Mouse (Mus musculus): Measurements from ENCODE around the gene Wdr25. TPM values are rescaled to one million over a fixed set of nuclear protein-coding genes. Genes with fewer than 3 reads are reported as not detected.
"Not testable (repeated sequence)": the region's sequence is repeated elsewhere in the genome, so short reads cannot be mapped to it uniquely, and the experiment has no call there.

Wdr25 gene
- 4.5 and 4.6 TPM in 2 replicates for polyA plus RNA-seq (2012; ENCODE audit: insufficient read depth, insufficient read length, missing spikeins)

GRCm38 (mm10) chr12:108892989-108893714 is at the start of gene Wdr25:
Gene Wdr25, plus strand, starts transcription at chr12:108893631.
- peaks cover 12% of the 10 kb centered on the region; the same call in 1 of the 2 replicates for H3K4me1 ChIP-seq (ENCODE audit: control insufficient read depth, insufficient read depth, low read length)
- peak within 1 kb of the TSS; percentile 79 for H3K4me3 ChIP-seq (ENCODE audit: insufficient read depth, low read length)
- TF ChIP-seq POLR2A (IDR thresholded peaks at IDR 0.05; ENCODE audit: borderline replicate concordance, low read depth, low read length), result no peak
- TF ChIP-seq CTCF (IDR thresholded peaks at IDR 0.05; ENCODE audit: low read depth, low read length), result no peak
- no peak within 1 kb of the TSS for H3K27ac ChIP-seq (ENCODE audit: insufficient read depth, low read depth, low read length)

GRCm38 (mm10) chr12:108848033-108848432 is 45.4 kb upstream of the Wdr25 start:
- H3K4me3 ChIP-seq (ENCODE audit: insufficient read depth, low read length); H3K27ac ChIP-seq (ENCODE audit: insufficient read depth, low read depth, low read length): not testable (repeated sequence)

GRCm38 (mm10) chr12:108849488-108850022 is 43.9 kb upstream of the Wdr25 start:
- Histone ChIP-seq H3K27ac (ENCODE audit: insufficient read depth, low read depth, low read length) (no peak overlapping the region), H3K4me3 (ENCODE audit: insufficient read depth, low read length) (no peak overlapping the region), H3K4me1 (ENCODE audit: control insufficient read depth, insufficient read depth, low read length) (peaks cover 7% of the 10 kb centered on the region)
- TF ChIP-seq CTCF (IDR thresholded peaks at IDR 0.05; ENCODE audit: low read depth, low read length) (no peak), POLR2A (IDR thresholded peaks at IDR 0.05; ENCODE audit: borderline replicate concordance, low read depth, low read length) (no peak)

More at GRCm38 (mm10) chr12:108848033-108848432, 45.4 kb upstream of the Wdr25 start:
- not testable (repeated sequence) for H3K4me1 ChIP-seq (ENCODE audit: control insufficient read depth, insufficient read depth, low read length)

GRCm38 (mm10) chr12:108850129-108850528 is 43.3 kb upstream of the Wdr25 start:
- H3K4me3 ChIP-seq (ENCODE audit: insufficient read depth, low read length), result no peak overlapping the region
- no peak overlapping the region for H3K27ac ChIP-seq (ENCODE audit: insufficient read depth, low read depth, low read length)
- H3K4me1 ChIP-seq (ENCODE audit: control insufficient read depth, insufficient read depth, low read length), result peaks cover 7% of the 10 kb centered on the region
- TF ChIP-seq POLR2A (IDR thresholded peaks at IDR 0.05; ENCODE audit: borderline replicate concordance, low read depth, low read length) (no peak), CTCF (IDR thresholded peaks at IDR 0.05; ENCODE audit: low read depth, low read length) (no peak)

GRCm38 (mm10) chr12:108850886-108851285 is 42.5 kb upstream of the Wdr25 start:
- no peak overlapping the region for H3K4me3 ChIP-seq (ENCODE audit: insufficient read depth, low read length)
- H3K27ac ChIP-seq (ENCODE audit: insufficient read depth, low read depth, low read length), result no peak overlapping the region
- peaks cover 7% of the 10 kb centered on the region for H3K4me1 ChIP-seq (ENCODE audit: control insufficient read depth, insufficient read depth, low read length)
- TF ChIP-seq CTCF (IDR thresholded peaks at IDR 0.05; ENCODE audit: low read depth, low read length) (no peak), POLR2A (IDR thresholded peaks at IDR 0.05; ENCODE audit: borderline replicate concordance, low read depth, low read length) (no peak)

GRCm38 (mm10) chr12:108852822-108853221 is 40.6 kb upstream of the Wdr25 start:
- no peak overlapping the region for H3K27ac ChIP-seq (ENCODE audit: insufficient read depth, low read depth, low read length)
- peaks cover 7% of the 10 kb centered on the region for H3K4me1 ChIP-seq (ENCODE audit: control insufficient read depth, insufficient read depth, low read length)
- TF ChIP-seq CTCF (IDR thresholded peaks at IDR 0.05; ENCODE audit: low read depth, low read length) (no peak), POLR2A (IDR thresholded peaks at IDR 0.05; ENCODE audit: borderline replicate concordance, low read depth, low read length) (no peak)
- H3K4me3 ChIP-seq (ENCODE audit: insufficient read depth, low read length), result no peak overlapping the region

GRCm38 (mm10) chr12:108855081-108855480 is 38.4 kb upstream of the Wdr25 start:
- Histone ChIP-seq H3K4me3 (ENCODE audit: insufficient read depth, low read length) (no peak overlapping the region), H3K4me1 (ENCODE audit: control insufficient read depth, insufficient read depth, low read length) (peaks cover 7% of the 10 kb centered on the region), H3K27ac (ENCODE audit: insufficient read depth, low read depth, low read length) (no peak overlapping the region)
- TF ChIP-seq CTCF (IDR thresholded peaks at IDR 0.05; ENCODE audit: low read depth, low read length) (no peak), POLR2A (IDR thresholded peaks at IDR 0.05; ENCODE audit: borderline replicate concordance, low read depth, low read length) (no peak)

- no peak overlapping the region for H3K4me3 ChIP-seq (ENCODE audit: insufficient read depth, low read length)
- TF ChIP-seq POLR2A (IDR thresholded peaks at IDR 0.05; ENCODE audit: borderline replicate concordance, low read depth, low read length), result no peak
- TF ChIP-seq CTCF (IDR thresholded peaks at IDR 0.05; ENCODE audit: low read depth, low read length), result no peak
- peaks cover 7% of the 10 kb centered on the region for H3K4me1 ChIP-seq (ENCODE audit: control insufficient read depth, insufficient read depth, low read length)
- no peak overlapping the region for H3K27ac ChIP-seq (ENCODE audit: insufficient read depth, low read depth, low read length)
Measured at GRCm38 (mm10) chr12:108856186-108856585, 37.2 kb upstream of the Wdr25 start.

GRCm38 (mm10) chr12:108857109-108857508 is 36.3 kb upstream of the Wdr25 start:
- no peak overlapping the region for H3K4me3 ChIP-seq (ENCODE audit: insufficient read depth, low read length)
- H3K4me1 ChIP-seq (ENCODE audit: control insufficient read depth, insufficient read depth, low read length), result no peaks in the 10 kb centered on the region
- no peak overlapping the region for H3K27ac ChIP-seq (ENCODE audit: insufficient read depth, low read depth, low read length)
- TF ChIP-seq CTCF (IDR thresholded peaks at IDR 0.05; ENCODE audit: low read depth, low read length) (no peak), POLR2A (IDR thresholded peaks at IDR 0.05; ENCODE audit: borderline replicate concordance, low read depth, low read length) (no peak)

- Histone ChIP-seq H3K4me3 (ENCODE audit: insufficient read depth, low read length) (no peak overlapping the region), H3K27ac (ENCODE audit: insufficient read depth, low read depth, low read length) (no peak overlapping the region), H3K4me1 (ENCODE audit: control insufficient read depth, insufficient read depth, low read length) (no peaks in the 10 kb centered on the region)
- TF ChIP-seq POLR2A (IDR thresholded peaks at IDR 0.05; ENCODE audit: borderline replicate concordance, low read depth, low read length) (no peak), CTCF (IDR thresholded peaks at IDR 0.05; ENCODE audit: low read depth, low read length) (no peak)
Measured at GRCm38 (mm10) chr12:108857589-108858184, 35.7 kb upstream of the Wdr25 start.

Measured in bone marrow macrophage, adult 2 months (primary cell).